Mouse (Mus musculus) MEL (cell line): ENCODE results near the gene Lhx5. TPM values are rescaled to one million over a fixed set of nuclear protein-coding genes. Genes with fewer than 3 reads are reported as not detected.

Experiments
- DNase-seq: peaks from one replicate; pipeline ENCODE4 v3.0.0; 2011; ENCODE audit warnings: low read depth, low spot score
- H3K27ac ChIP-seq: 2 replicates; pipeline ENCODE4 v1.5.1; 2012; ENCODE audit warnings: low read depth, mild to moderate bottlenecking, control low read depth, low read length, moderate library complexity; ENCODE audit not compliant: control insufficient read depth
- H3K27me3 ChIP-seq, 2 experiments: fragments of 150-350 bp in 1 of 2; sonication (generic) in 1 of 2; 2 replicates each; pipeline ENCODE4 v1.6.1; 2012; ENCODE audit warnings: low read length in 2 of 2, mild to moderate bottlenecking in 2 of 2, improper control_type of control experiment in 1 of 2, moderate library complexity in 1 of 2; ENCODE audit not compliant: insufficient read depth in 2 of 2, control insufficient read depth in 1 of 2
- H3K36me3 ChIP-seq, 2 experiments: 2 replicates each; pipeline ENCODE4 v1.6.1; 2012 to 2014; ENCODE audit warnings: low read length in 2 of 2, improper control_type of control experiment in 1 of 2, inconsistent platforms in 1 of 2, mild to moderate bottlenecking in 1 of 2; ENCODE audit not compliant: insufficient read depth in 2 of 2, control insufficient read depth in 1 of 2
- H3K4me1 ChIP-seq, 2 experiments: fragments of 150-350 bp in 1 of 2; sonication (generic) in 1 of 2; 2 replicates each; pipeline ENCODE4 v1.6.1; 2012; ENCODE audit warnings: low read length in 2 of 2, improper control_type of control experiment in 1 of 2, mild to moderate bottlenecking in 1 of 2; ENCODE audit not compliant: insufficient read depth in 2 of 2, control insufficient read depth in 1 of 2
- H3K4me3 ChIP-seq, 2 experiments: fragments of 150-350 bp in 1 of 2; sonication (generic) in 1 of 2; 2 replicates each; pipeline ENCODE4 v1.5.1; 2012; ENCODE audit warnings: low read depth in 2 of 2, low read length in 2 of 2, mild to moderate bottlenecking in 2 of 2, moderate library complexity in 2 of 2, control low read depth in 1 of 2, improper control_type of control experiment in 1 of 2; ENCODE audit not compliant: control insufficient read depth in 1 of 2, insufficient read depth in 1 of 2
- H3K79me2 ChIP-seq: 2 replicates; pipeline ENCODE4 v1.6.1; 2012; ENCODE audit warnings: mild to moderate bottlenecking, low read length, moderate library complexity; ENCODE audit not compliant: control insufficient read depth, poor library complexity, insufficient read depth
- H3K9ac ChIP-seq: 2 replicates; pipeline ENCODE4 v1.6.1; 2012; ENCODE audit warnings: low read depth, mild to moderate bottlenecking, control low read depth, low read length, moderate library complexity; ENCODE audit not compliant: control insufficient read depth, poor library complexity, severe bottlenecking
- H3K9me3 ChIP-seq: fragments of 150-350 bp; sonication (generic); replicated peaks from 2 replicates; pipeline ENCODE4 v1.6.1; 2012; ENCODE audit warnings: mild to moderate bottlenecking, low read length, improper control_type of control experiment, moderate library complexity; ENCODE audit not compliant: insufficient read depth
- BHLHE40 ChIP-seq: IDR thresholded peaks from 2 replicates; pipeline ENCODE4 v1.6.1; 2012; ENCODE audit warnings: low read depth, mild to moderate bottlenecking, inconsistent platforms, low read length, improper control_type of control experiment, borderline replicate concordance
- CHD1 ChIP-seq: IDR thresholded peaks from 2 replicates; pipeline ENCODE4 v1.6.1; 2012; ENCODE audit warnings: low read depth, mild to moderate bottlenecking, inconsistent platforms, low read length, improper control_type of control experiment
- CHD2 ChIP-seq: IDR thresholded peaks from 2 replicates; pipeline ENCODE4 v1.6.1; 2011; ENCODE audit warnings: low read length, improper control_type of control experiment
- CTCF ChIP-seq, 3 experiments: IDR thresholded peaks in 2 of 3; conservative IDR thresholded peaks in 1 of 3; 2 replicates each; pipeline ENCODE4 v1.5.1; 2011 to 2012; ENCODE audit warnings: low read length in 3 of 3, low read depth in 2 of 3, mild to moderate bottlenecking in 2 of 3, improper control_type of control experiment in 1 of 3, inconsistent platforms in 1 of 3, mixed read lengths in 1 of 3, moderate library complexity in 1 of 3; ENCODE audit not compliant: control insufficient read depth in 1 of 3, insufficient read depth in 1 of 3, poor library complexity in 1 of 3, severe bottlenecking in 1 of 3
- E2F4 ChIP-seq: IDR thresholded peaks from 2 replicates; pipeline ENCODE4 v1.6.1; 2011; ENCODE audit warnings: low read depth, low read length, improper control_type of control experiment, borderline replicate concordance
- GATA1 ChIP-seq: IDR thresholded peaks from 2 replicates; pipeline ENCODE4 v1.6.1; 2011; ENCODE audit warnings: low read depth, low read length, improper control_type of control experiment
- KAT2A ChIP-seq: conservative IDR thresholded peaks from 2 replicates; pipeline ENCODE4 v1.6.1; 2012; ENCODE audit warnings: low read depth, low read length, improper control_type of control experiment, inconsistent platforms
- MAX ChIP-seq: IDR thresholded peaks from 2 replicates; pipeline ENCODE4 v1.6.1; 2011; ENCODE audit warnings: low read length, improper control_type of control experiment
- MAZ ChIP-seq: IDR thresholded peaks from 2 replicates; pipeline ENCODE4 v1.6.1; 2012; ENCODE audit warnings: low read depth, mild to moderate bottlenecking, inconsistent platforms, low read length, improper control_type of control experiment
- MXI1 ChIP-seq: IDR thresholded peaks from 2 replicates; pipeline ENCODE4 v1.6.1; 2011; ENCODE audit warnings: mild to moderate bottlenecking, low read depth, low read length, improper control_type of control experiment
- MYB ChIP-seq: IDR thresholded peaks from 2 replicates; pipeline ENCODE4 v1.6.1; 2011; ENCODE audit warnings: mild to moderate bottlenecking, low read depth, low read length, improper control_type of control experiment
- MYC ChIP-seq: IDR thresholded peaks from 2 replicates; pipeline ENCODE4 v1.6.1; 2011; ENCODE audit warnings: low read depth, mild to moderate bottlenecking, low read length, improper control_type of control experiment, moderate library complexity
- NRF1 ChIP-seq: IDR thresholded peaks from 2 replicates; pipeline ENCODE4 v1.6.1; 2014; ENCODE audit warnings: low read depth, mild to moderate bottlenecking, inconsistent platforms, low read length, improper control_type of control experiment, moderate library complexity; ENCODE audit not compliant: poor library complexity, insufficient read depth, severe bottlenecking
- RCOR1 ChIP-seq: IDR thresholded peaks from 2 replicates; pipeline ENCODE4 v1.6.1; 2012; ENCODE audit warnings: low read depth, mild to moderate bottlenecking, inconsistent platforms, low read length, improper control_type of control experiment
- SIN3A ChIP-seq: IDR thresholded peaks from 2 replicates; pipeline ENCODE4 v1.6.1; 2012; ENCODE audit warnings: low read length, improper control_type of control experiment, inconsistent platforms
- TAL1 ChIP-seq: IDR thresholded peaks from 2 replicates; pipeline ENCODE4 v1.6.1; 2012; ENCODE audit warnings: mild to moderate bottlenecking, inconsistent platforms, low read length, moderate library complexity, mixed read lengths
- UBTF ChIP-seq: IDR thresholded peaks from 2 replicates; pipeline ENCODE4 v1.6.1; 2012; ENCODE audit warnings: low read depth, mild to moderate bottlenecking, inconsistent platforms, low read length, improper control_type of control experiment, moderate library complexity, borderline replicate concordance; ENCODE audit not compliant: insufficient read depth
- ZC3H11A ChIP-seq: IDR thresholded peaks from 2 replicates; pipeline ENCODE4 v1.6.1; 2012; ENCODE audit warnings: low read depth, mild to moderate bottlenecking, inconsistent platforms, low read length, improper control_type of control experiment
- ZNF384 ChIP-seq: IDR thresholded peaks from 2 replicates; pipeline ENCODE4 v1.6.1; 2012; ENCODE audit warnings: low read depth, mild to moderate bottlenecking, inconsistent platforms, low read length, improper control_type of control experiment
- polyA plus RNA-seq, 2 experiments: library from polyadenylated mRNA; stranded (reverse) in 1 of 2; unstranded in 1 of 2; fragments of >175 nt in 1 of 2; fragments of >200 nt in 1 of 2; gene quantifications; 2 replicates each; pipeline versions ENCODE4 v1.2.1 to v1.2.4; 2012; ENCODE audit warnings: low replicate concordance in 2 of 2, low read depth in 1 of 2; ENCODE audit not compliant: insufficient read length in 2 of 2, insufficient read depth in 1 of 2, missing spikeins in 1 of 2
- total RNA-seq: library from RNA; depleted of rRNA; stranded (reverse); fragments of 300-350 nt; gene quantifications from 2 replicates; pipeline ENCODE4 v1.2.3, GENCODE M21; 2012

The Lhx5 gene
- total and polyA plus RNA-seq, 3 experiments: not detected

- TF ChIP-seq MYB (no peak), MAX (no peak), ZNF384 (no peak), ZC3H11A (no peak), NRF1 (no peak), RCOR1 (no peak), CTCF (IDR thresholded peaks at IDR 0.05 in 2 of 3, conservative IDR thresholded peaks at IDR 0.05 in 1 of 3; ENCODE audit: control insufficient read depth in 1 of 3, insufficient read depth in 1 of 3, low read depth in 2 of 3, low read length in 3 of 3, poor library complexity in 1 of 3, severe bottlenecking in 1 of 3) (no peak), CHD2 (no peak), BHLHE40 (no peak), SIN3A (no peak), TAL1 (no peak), MXI1 (no peak), UBTF (no peak), KAT2A (no peak)
- H3K36me3 ChIP-seq: no peaks in the 10 kb centered on the region
- H3K27me3 ChIP-seq: no peaks in the 10 kb centered on the region
Measured at GRCm38 (mm10) chr5:120393871-120394667, 37.4 kb upstream of the Lhx5 start.

GRCm38 (mm10) chr5:120397988-120398387, 33.5 kb upstream of the Lhx5 start:
- H3K27ac ChIP-seq: no peak overlapping the region
- no peak for DNase-seq
- TF ChIP-seq GATA1: no peak
- no peak for TF ChIP-seq MYC
- no peak for TF ChIP-seq CTCF (IDR thresholded peaks at IDR 0.05 in 2 of 3, conservative IDR thresholded peaks at IDR 0.05 in 1 of 3; ENCODE audit: control insufficient read depth in 1 of 3, insufficient read depth in 1 of 3, low read depth in 2 of 3, low read length in 3 of 3, poor library complexity in 1 of 3, severe bottlenecking in 1 of 3)
- no peak for TF ChIP-seq SIN3A
- TF ChIP-seq CHD1: no peak
- TF ChIP-seq E2F4: no peak
- no peak for TF ChIP-seq MAZ
- TF ChIP-seq ZNF384: no peak
- no peak overlapping the region for H3K9ac ChIP-seq
- no peaks in the 10 kb centered on the region for H3K4me1 ChIP-seq
- no peaks in the 10 kb centered on the region for H3K27me3 ChIP-seq
- H3K79me2 ChIP-seq: no peaks in the 10 kb centered on the region
- no peaks in the 10 kb centered on the region for H3K9me3 ChIP-seq
- H3K4me3 ChIP-seq: no peak overlapping the region
- no peaks in the 10 kb centered on the region for H3K36me3 ChIP-seq

More at GRCm38 (mm10) chr5:120393871-120394667, 37.4 kb upstream of the Lhx5 start:
- Histone ChIP-seq H3K4me3 (no peak overlapping the region), H3K4me1 (no peaks in the 10 kb centered on the region), H3K79me2 (no peaks in the 10 kb centered on the region), H3K9ac (no peak overlapping the region), H3K9me3 (no peaks in the 10 kb centered on the region), H3K27ac (no peak overlapping the region)
- DNase-seq: no peak
